Mouse (Mus musculus): Measurements from ENCODE around the gene Fam160b1.

The Fam160b1 gene

DNA sequence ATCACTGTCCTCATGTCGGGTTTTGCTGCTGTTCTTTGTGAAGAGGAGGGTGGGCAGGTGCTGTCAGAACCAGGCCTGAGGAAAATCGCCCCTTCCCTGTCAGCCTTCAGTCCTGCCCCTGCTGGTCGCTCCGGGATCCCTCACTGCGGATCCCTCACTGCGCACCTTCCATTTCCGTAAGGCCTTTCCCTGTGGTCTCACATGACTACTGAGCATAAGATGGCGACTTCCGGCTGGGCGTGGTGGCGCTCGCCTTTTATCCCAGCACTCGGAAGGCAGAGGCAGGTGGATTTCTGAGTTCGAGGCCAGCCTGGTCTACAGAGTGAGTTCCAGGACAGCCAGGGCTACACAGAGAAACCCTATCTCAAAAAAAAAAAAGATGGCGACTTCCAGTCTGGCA, 64.8 kb downstream of the Fam160b1 start:
- no peak for DNase-seq (ENCODE audit: low spot score)

DNA sequence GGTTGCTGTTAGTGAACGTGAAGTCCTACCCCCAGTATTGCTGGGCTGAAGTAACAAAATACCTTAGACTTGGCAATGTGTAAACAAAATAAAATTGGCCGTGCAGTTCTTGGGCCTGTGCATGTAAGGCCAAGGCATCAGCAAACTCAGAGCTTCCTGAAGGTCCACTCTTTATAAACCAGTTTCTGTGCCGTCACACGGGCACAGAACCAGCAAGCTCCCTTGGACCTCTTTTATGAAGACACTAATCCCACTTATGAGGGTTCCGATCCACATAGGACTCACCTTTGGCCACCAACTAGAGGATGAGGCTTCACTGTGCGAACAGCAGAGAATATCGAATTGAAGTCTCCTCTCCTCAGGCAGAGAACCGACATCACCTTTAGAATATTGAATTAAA, 66.4 kb downstream of the Fam160b1 start:
- DNase-seq (ENCODE audit: low spot score): no peak

DNA sequence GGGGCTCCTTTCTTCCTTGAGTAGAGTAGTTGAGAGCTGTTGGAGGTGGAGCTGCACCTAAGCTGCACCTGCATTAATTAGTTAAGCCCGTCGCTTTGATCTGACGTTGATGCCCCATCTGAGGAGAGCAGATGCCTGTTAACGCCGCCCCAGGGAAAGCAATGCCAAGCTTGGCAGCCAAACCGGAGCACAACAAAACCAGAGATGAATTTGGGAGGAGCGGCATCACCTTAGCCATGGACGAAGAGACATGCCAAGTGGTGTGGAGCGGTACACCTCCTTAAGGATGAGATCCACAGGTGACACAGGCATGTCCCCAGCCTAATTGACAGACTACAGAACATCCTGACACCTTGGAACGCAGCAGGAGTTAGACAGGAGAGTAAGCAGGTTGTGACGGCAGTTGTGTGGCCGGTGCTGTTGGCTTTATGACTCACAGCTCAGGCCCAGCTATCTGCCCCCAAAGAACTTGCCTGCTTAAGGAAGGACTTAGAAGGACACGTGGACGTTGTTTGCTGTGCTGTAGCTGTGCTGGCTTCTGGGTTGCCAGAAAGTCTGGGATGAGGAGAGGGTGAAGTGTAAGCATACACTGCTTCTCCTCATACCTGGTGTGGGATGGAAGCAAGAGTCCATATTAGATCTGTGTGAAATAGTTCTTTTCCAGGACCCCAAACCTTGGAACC, 67.4 kb downstream of the Fam160b1 start:
- DNase-seq (ENCODE audit: low spot score): no peak

DNA sequence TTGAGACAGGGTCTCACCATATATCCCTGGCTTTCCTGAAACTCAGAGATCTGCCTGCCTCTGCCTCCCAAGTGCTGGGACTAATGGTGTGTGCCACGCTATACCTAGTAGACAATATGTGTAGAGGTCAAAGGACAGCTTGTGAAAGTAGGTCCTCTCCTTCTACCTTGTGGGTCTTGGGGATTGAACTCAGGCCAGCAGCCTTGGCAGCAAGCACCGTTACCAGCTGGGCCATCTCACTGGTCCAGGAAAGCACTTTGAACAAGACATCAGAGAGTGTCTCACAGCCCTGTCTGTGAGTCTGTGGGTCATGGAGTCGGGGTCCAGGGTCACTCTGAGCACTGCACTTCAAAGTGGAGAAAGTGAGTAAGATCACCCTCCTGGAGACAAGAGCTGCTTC, 68.2 kb downstream of the Fam160b1 start:
- no peak for DNase-seq (ENCODE audit: low spot score)

DNA sequence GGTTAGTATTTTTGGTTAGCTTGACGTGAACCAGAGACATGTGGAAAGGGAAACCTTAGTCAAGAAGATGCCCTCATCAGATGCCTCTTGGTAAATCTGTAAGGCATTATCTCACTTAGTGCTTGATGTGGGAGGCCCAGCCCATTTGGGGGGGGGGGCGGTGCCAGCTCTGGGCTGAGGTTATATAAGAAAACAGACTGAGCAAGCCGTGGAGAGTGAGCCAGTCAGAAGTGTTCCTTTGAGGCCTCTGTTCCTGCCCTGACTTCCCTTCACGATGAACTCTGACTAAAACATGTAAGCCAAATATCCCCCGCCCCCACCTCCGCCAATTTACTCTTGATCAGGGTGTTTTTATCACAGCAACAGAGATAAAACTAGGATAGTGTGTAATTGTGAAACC, 69.4 kb downstream of the Fam160b1 start:
- no peak for DNase-seq (ENCODE audit: low spot score)

DNA sequence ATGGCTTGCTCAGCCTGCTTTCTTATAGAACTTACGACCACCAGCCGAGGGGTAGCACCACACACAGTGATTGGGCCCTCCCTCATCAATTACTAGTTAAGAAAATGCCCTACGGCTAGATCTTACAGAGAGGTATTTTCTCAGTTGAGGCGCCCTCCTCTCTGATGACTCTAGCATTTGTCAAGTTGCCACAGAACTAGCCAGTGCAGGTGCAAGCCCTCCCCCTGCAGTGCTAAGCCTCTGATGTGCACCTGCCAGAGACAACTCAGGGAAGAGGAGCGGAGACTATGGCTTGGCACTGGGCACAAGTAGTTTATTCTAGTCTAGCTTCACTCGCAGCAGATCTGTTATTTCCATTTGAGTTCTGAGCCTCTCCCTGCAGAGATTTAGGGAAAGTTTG, 71.0 kb downstream of the Fam160b1 start:
- DNase-seq (ENCODE audit: low spot score): no peak

DNA sequence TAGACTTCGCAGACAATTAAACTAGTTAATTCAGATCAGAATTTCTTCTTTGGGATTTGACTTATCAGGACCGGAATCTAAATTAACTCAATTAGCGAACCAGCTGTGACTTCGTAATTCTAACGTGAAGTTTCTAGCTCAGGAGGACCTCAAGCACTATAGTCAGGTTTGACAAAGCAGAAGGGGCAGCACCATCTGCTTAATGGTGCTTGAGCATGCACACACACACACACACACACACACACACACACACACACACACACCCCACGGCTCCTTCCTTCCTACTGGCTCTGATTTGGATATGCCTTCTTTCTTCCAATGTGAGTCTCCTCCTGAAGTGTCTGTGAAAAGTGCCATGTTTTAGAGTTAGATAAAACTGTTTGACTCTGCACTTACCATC, 73.5 kb downstream of the Fam160b1 start:
- no peak for DNase-seq (ENCODE audit: low spot score)

DNA sequence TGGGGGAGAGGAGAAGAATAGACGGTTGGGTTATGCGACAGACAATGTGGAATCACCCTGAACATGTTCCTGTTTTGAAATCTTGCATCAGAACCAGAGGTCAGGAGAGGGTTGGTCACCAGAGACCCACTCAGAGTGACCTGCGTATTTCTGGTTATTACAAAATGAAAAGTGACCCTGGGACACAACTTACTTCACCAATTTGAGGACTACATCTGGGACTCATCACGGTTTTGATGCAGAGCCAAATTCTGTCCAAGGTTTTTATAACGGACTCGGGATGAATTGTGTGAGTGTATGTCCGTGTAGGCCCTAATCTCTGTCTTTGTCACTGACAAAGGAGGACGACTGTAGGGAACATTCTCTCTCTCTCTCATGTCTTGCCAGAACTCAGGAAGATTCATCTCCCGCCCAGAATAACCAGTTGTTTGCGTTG, 76.1 kb downstream of the Fam160b1 start:
- no peak for DNase-seq (ENCODE audit: low spot score)

DNA sequence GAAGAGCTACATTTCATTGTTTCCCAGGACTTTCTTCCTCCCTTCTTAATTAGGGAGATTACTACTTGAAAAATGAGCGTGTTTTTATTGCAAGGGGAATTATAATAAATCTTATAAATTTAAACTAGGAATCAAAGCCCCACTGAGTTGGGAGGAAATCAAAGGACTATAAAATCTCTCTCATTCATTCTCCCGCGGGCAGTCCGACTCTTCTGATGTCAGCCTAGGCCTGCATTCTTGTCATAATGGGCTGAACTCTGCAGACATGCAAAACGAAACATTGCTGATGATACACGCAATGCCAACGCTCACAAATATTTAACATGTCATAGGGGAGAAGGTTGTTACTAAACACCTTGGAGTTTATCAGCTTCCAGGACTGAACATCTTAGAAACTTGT, 76.6 kb downstream of the Fam160b1 start:
- DNase-seq (ENCODE audit: low spot score): no peak

Data from left cerebral cortex, adult 11 months (tissue).